ENCODE assay signal across 8 mouse cellular contexts in genomic region chr11:99243820-99244374, GRCm38 (mm10). TPM values are rescaled to one million over a fixed set of nuclear protein-coding genes. Genes with fewer than 3 reads are reported as not detected.
DNase-seq lines count a peak whose midpoint lies in the region; ATAC-seq lines count a peak whose summit lies in the region.

Gene Krt222, minus strand, starts transcription at chr11:99244085.

- no peaks in the 10 kb centered on the region for H3K9me3 ChIP-seq in embryonic facial prominence, embryonic 15.5 days (replicated peaks)
- no peaks in the 10 kb centered on the region for H3K9me3 ChIP-seq in stomach, embryonic 16.5 days (replicated peaks; ENCODE audit: control insufficient read depth, low read length)

- peak; percentile 18 to 33 for DNase-seq in spleen, postnatal 36 days (ENCODE audit: low spot score in 2 of 2)
- DNase-seq in spleen, postnatal 4 days (ENCODE audit: low spot score in 2 of 2), result no peak
- no peak for DNase-seq in heart, postnatal 25 days (ENCODE audit: low spot score)
- DNase-seq in layer of hippocampus, adult 8-10 months (ENCODE audit: low spot score in 2 of 2), result peak; percentile 23 to 28
- DNase-seq in lung, postnatal 36 days, result peak; percentile 7

- no peak for ATAC-seq in embryonic facial prominence, embryonic 15.5 days (ENCODE audit: insufficient number of reproducible peaks, low FRiP score, low TSS enrichment, low read depth)
- no peak for ATAC-seq in stomach, embryonic 16.5 days (ENCODE audit: insufficient read depth, low FRiP score)
- ATAC-seq in erythroblast, adult 5-6 weeks (replicated peaks; ENCODE audit: low FRiP score, poor library complexity, severe bottlenecking), result no peak

- intact Hi-C loops in heart, postnatal 25 days (cut with DNase I), result loop anchor here (5.0 kb wide), 2 partner anchors 42 to 57 kb away; no protein-coding TSS in a partner anchor

- peaks cover 7% of the 10 kb centered on the region for H3K4me1 ChIP-seq in embryonic facial prominence, embryonic 15.5 days
- H3K4me1 ChIP-seq in stomach, embryonic 16.5 days (ENCODE audit: control insufficient read depth, insufficient read depth, low read length), result no peaks in the 10 kb centered on the region

- peak within 1 kb of the TSS; percentile 47 for H3K4me2 ChIP-seq in embryonic facial prominence, embryonic 15.5 days (replicated peaks)
- H3K4me2 ChIP-seq in stomach, embryonic 16.5 days (ENCODE audit: low read depth, low read length), result peak within 1 kb of the TSS; percentile 46

- 5% methylated on average over 17 of the region's 17 CpGs for WGBS in embryonic facial prominence, embryonic 15.5 days
- 5% methylated on average over 17 of the region's 17 CpGs for WGBS in stomach, embryonic 16.5 days

- peak within 1 kb of the TSS; percentile 31 for H3K4me3 ChIP-seq in embryonic facial prominence, embryonic 15.5 days (replicated peaks)
- peak within 1 kb of the TSS; percentile 33 for H3K4me3 ChIP-seq in stomach, embryonic 16.5 days (replicated peaks; ENCODE audit: low read length)

- no peaks in the 10 kb centered on the region for H3K27me3 ChIP-seq in embryonic facial prominence, embryonic 15.5 days
- no peaks in the 10 kb centered on the region for H3K27me3 ChIP-seq in stomach, embryonic 16.5 days (ENCODE audit: control insufficient read depth, insufficient read depth, low read length)

- no peak within 1 kb of the TSS for H3K9ac ChIP-seq in embryonic facial prominence, embryonic 15.5 days
- peak within 1 kb of the TSS; percentile 59 for H3K9ac ChIP-seq in stomach, embryonic 16.5 days (ENCODE audit: low read length)

- no peaks in the 10 kb centered on the region for H3K36me3 ChIP-seq in embryonic facial prominence, embryonic 15.5 days
- no peaks in the 10 kb centered on the region for H3K36me3 ChIP-seq in stomach, embryonic 16.5 days (ENCODE audit: control insufficient read depth, insufficient read depth, low read length)

- H3K27ac ChIP-seq in embryonic facial prominence, embryonic 15.5 days (replicated peaks), result no peak within 1 kb of the TSS
- H3K27ac ChIP-seq in stomach, embryonic 16.5 days (ENCODE audit: low read length), result no peak within 1 kb of the TSS

RNA-seq across cellular contexts. Expression of gene Krt222, which starts in this region (rescaled TPM):
- polyA plus RNA-seq in embryonic facial prominence, embryonic 15.5 days (2015; fragmentation: Nextera tagmentation; extraction: Ambion mirVana), result 0.71 and 0.79 TPM in 2 replicates
- total RNA-seq in heart, postnatal 25 days (2021), result 10 to 100 TPM; 32.6 to 39.1 TPM
- 10 to 100 TPM; 23.4 to 28.0 (median 26.3) TPM for total RNA-seq in layer of hippocampus, adult 8-10 months (2022)
- 0.19 and 0.28 TPM in 2 replicates for polyA plus RNA-seq in stomach, embryonic 16.5 days (2015; fragmentation: Nextera tagmentation; extraction: Ambion mirVana)
- not detected in 2 replicates for total RNA-seq in erythroblast, adult 5-6 weeks (2015; ENCODE audit: low replicate concordance)
- 0.28 TPM in 1 of 2 replicates, not detected in the other for total RNA-seq in erythroblast, adult 5-6 weeks (2017; ENCODE audit: low replicate concordance)

Comparison
In these comparisons a context has a peak if more than half of its experiments do, and no peak if none do; other contexts are left out.
1. RNA of gene Krt222 (total RNA-seq): 32.6 to 39.1 TPM in heart, postnatal 25 days and 23.4 to 28.0 TPM in layer of hippocampus, adult 8-10 months; 0.28 TPM in erythroblast, adult 5-6 weeks; every median in the first group is over 10 times any median in the second.
2. DNase-seq: peak in spleen, postnatal 36 days (2 of 2), layer of hippocampus, adult 8-10 months (2 of 2) and lung, postnatal 36 days (single experiment); none in spleen, postnatal 4 days (0 of 2) and heart, postnatal 25 days (single experiment).